Mouse (Mus musculus): ENCODE data around the gene Rgs3.

- no peak for TF ChIP-seq POLR2A (IDR thresholded peaks at IDR 0.05; ENCODE audit: low read depth, low read length)
- TF ChIP-seq CTCF (IDR thresholded peaks at IDR 0.05; ENCODE audit: extremely low read depth, insufficient read length, insufficient replicate concordance, low read depth, low read length): no peak
These were observed 123.5 kb downstream of the Rgs3 start for GRCm38 (mm10) chr4:62683148-62683547.

All from small intestine, adult 2 months (tissue).